1 mouse cellular context compared by ENCODE assay signal in genomic region chr9:62348050-62348449, GRCm38 (mm10).
TF ChIP-seq lines count a peak whose summit lies in the region.

No protein-coding gene starts in this region.

TF ChIP-seq in CH12.LX, 34 proteins besides CTCF, POLR2A, EP300 and RAD21 (continued from another document):
- TF ChIP-seq ELF1 (IDR thresholded peaks at IDR 0.05; ENCODE audit: low read depth, low read length) (0 out of 2 replicates have a peak, but pooled peaks have one; percentile 18), SMC3 (IDR thresholded peaks at IDR 0.05; ENCODE audit: low read depth, low read length) (no peak), BHLHE40 (IDR thresholded peaks at IDR 0.05; ENCODE audit: low read depth, low read length) (peak; percentile 27; the same call in 1 of the 2 replicates), USF2 (conservative IDR thresholded peaks at IDR 0.05; ENCODE audit: low read depth, low read length) (no peak), ZKSCAN1 (IDR thresholded peaks at IDR 0.05; ENCODE audit: borderline replicate concordance, low read depth, low read length) (no peak), SIN3A (IDR thresholded peaks at IDR 0.05; ENCODE audit: low read length) (peak; percentile 56), POLR2AphosphoS2 (IDR thresholded peaks at IDR 0.05; ENCODE audit: low read depth, low read length) (no peak), MEF2A (IDR thresholded peaks at IDR 0.05; ENCODE audit: borderline replicate concordance, low read depth, low read length) (no peak), MAX (IDR thresholded peaks at IDR 0.05; ENCODE audit: low read length) (peak; percentile 86)
